Mouse (Mus musculus): ENCODE data around the gene Sec14l4.

DNA sequence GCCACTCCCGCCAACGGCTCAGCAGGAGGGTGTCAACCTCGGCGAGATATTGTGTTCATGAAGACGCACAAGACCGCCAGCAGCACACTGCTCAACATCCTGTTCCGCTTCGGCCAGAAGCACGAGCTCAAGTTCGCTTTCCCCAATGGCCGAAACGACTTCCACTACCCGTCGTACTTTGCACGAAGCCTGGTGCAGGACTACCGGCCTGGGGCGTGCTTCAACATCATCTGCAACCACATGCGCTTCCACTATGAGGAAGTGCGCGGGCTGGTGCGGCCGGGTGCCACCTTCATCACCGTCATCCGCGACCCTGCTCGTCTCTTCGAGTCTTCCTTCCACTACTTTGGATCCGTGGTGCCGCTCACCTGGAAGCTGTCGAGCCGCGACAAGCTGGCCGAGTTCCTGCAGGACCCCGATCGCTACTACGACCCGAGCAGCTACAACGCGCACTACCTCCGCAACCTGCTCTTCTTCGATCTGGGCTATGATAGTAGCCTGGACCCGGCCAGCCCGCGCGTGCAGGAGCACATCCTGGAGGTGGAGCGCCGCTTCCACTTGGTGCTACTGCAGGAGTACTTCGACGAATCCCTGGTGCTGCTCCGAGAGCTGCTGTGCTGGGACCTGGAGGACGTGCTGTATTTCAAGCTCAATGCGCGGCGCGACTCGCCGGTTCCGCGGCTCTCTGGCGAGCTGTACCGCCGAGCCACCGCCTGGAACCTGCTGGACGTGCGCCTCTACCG is 33.1 kb upstream of the Sec14l4 start:
- no peak for TF ChIP-seq CTCF (conservative IDR thresholded peaks at IDR 0.05; ENCODE audit: insufficient read depth, insufficient read length, low read depth, low read length)
- TF ChIP-seq POLR2A (IDR thresholded peaks at IDR 0.05; ENCODE audit: low read depth, low read length): no peak
